Mouse (Mus musculus) frontal cortex, adult 2 months (tissue): ENCODE results near the gene Ubl3. TPM values are rescaled to one million over a fixed set of nuclear protein-coding genes. Genes with fewer than 3 reads are reported as not detected.

ENCODE experiments used
- DNase-seq, 2 experiments: peaks; one replicate each; pipeline ENCODE4 v3.0.0; 2022; ENCODE audit warnings: low spot score in 1 of 2; ENCODE audit errors: extremely low spot score in 1 of 2
- polyA plus RNA-seq: library from polyadenylated mRNA; depleted of rRNA; stranded (reverse); fragments of >200 nt; gene quantifications from 2 replicates; pipeline ENCODE4 v1.2.3, GENCODE M21; 2012; rRNA removed

Ubl3 gene
- 139 and 162 TPM in 2 replicates for polyA plus RNA-seq

DNA sequence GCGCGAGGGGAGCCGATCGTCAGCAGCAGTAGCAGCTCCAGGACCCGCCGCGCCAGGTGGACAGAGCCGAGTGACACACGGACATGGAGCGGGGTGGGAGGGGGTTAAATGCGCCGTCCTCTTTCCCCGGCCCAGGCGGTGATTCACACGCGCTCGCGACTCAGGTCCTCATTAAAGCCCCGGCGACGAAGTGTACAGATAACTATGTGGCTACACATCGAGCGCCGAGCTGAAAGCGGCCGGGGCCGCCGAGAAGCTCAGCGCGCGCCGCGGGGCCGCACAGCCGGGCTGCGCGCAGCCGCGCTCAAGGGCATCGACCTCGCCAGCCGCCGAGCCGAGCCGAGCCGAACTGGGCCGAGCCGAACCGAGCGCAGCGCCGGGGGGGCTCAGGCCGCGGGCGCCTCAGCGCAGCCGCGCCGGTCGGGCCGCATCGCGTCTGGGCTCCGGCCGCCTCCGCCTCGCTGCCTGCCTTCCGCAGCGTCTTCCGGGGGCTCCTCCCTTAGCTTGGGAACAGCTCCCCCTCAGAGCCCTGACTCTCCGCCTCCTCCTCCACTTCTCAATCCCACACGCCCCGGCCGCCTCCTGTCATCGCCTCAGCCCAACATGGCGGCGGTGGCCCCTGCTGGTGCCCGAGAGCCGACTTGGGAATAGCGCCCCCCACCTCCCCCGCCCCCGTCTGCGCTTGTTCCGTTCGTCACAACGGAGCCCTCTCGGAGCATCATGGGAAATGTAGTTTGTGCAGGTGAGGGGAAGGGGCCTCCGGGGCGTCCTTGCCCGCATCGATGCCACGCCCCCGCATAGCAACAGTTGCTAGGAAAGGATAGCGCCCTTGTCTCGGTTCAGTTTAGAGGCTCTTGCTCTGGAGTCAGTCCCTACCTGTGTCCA lies at the start of gene Ubl3:
Gene Ubl3 (minus strand): TSS at position 603 of the 885 bp plus-strand sequence.
- peak; percentile 85 to 91 for DNase-seq

DNA sequence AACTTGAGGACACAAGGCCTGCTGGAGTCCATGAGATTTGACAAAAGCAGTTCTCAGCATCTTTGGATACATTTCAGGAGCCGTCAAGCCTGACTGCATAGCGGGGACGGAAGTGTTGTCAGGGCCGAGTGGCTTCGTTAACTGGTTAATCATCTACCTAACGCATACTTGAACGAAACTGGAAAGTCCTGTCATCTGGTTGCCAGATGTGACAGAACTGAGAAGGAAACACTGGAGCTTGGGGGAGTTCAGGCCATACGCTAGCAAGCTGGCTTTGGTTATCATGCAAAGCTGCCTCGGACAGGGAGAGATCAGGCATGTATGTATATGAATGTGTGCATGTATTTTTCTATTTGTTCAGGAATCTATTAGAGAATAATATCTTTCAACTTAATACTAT lies 45.8 kb upstream of the Ubl3 start:
- DNase-seq, result no peak

DNA sequence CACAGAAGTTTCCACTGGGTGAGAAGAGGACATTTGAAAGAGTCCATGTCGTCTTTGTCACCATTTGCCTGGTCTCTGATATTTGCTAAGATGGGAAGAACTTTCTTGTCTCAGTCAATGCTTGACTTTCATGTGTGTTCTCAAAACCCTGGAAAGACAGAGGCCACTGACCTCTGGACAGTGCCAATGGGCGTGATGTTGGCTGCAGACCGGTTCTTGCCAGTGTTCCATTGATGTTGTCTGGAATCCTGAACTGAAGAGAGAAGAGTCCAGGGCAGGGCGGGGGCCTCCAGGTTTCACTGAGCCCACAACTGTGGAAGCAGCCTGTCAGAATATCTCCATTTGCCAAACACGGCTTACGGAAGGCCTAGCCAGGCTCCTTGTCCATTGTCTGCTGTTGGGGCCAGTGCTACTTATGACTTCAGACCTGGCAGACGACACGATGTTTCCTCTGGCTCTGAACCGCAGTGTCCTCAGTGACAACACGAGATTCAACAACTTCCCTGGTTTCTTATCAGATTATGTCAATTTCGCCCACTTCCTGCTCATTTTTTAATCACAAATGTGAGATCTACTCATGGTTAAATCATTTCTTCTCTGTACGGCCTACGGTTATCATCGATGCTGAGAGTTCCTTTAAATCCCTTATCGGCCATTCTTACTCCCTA lies 43.6 kb upstream of the Ubl3 start:
- DNase-seq, result no peak

DNA sequence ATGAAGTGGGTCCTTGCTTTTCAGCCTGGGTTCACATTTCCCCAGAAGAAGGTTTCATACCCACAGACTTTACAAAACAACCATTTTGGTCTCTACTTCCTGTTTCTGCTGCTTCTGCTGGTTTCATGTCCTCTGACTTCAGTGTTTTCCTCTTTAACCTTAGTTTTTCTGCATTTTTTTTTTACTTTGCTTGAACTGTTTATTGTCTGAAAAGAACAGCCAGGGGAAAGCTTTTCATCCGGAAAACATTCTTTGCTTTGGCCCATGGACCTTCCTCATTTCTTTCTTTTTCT lies 42.8 kb upstream of the Ubl3 start:
- no peak for DNase-seq

DNA sequence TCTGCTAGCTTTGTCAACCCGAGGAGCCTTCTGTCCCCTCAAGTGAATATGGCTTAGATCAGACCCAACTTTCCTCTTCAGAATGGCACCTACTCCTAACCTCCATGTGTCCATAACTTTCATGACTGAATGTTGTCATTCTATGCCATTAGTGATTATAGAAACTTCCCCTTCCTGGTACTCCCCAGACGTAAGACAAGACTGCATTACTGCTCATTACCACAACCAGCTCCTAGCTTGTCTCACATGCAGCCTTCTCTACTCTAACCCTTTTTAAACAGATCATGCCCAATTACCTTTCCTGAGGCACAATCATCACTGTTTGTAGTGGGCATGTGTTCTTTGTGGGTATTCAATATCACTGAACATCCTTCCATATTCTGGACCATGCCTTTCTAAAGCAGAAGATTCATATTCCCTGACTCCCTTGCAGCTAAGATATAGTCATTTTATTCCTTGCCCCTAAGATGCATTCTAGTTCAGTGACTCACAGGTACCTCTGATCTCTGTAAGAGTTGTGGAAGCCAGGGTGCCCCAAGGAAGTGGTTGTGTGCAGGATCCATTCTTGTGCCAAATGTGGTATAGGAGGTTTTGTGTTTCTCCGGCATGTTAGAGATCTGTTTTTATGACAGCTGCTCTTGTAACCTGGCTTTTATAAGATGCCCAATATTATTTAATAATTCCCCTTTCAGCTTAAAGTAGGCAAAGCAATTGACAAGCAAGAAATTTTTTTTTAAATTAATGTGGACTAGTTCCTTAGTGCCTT lies 42.3 kb upstream of the Ubl3 start:
- DNase-seq, result no peak

DNA sequence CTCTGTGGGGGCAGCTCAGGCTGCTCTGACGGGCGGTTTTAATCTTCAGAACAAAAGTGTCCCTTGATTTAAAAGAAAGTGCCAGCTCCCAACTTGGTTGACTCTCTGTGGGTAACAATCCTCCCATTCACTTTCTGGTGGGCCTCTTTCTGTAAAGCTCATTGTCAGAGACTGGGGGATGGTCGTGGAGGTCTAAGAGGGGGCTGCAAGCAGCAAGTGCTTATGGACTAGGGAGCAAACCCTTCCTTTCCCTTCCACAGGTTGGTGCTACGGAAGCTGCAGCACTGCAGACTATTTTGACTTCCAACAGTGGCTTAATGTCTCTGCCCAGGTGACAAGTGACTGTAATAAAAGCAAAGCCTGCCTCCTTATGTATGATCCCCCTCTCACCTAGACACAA lies 41.0 kb upstream of the Ubl3 start:
- no peak for DNase-seq

DNA sequence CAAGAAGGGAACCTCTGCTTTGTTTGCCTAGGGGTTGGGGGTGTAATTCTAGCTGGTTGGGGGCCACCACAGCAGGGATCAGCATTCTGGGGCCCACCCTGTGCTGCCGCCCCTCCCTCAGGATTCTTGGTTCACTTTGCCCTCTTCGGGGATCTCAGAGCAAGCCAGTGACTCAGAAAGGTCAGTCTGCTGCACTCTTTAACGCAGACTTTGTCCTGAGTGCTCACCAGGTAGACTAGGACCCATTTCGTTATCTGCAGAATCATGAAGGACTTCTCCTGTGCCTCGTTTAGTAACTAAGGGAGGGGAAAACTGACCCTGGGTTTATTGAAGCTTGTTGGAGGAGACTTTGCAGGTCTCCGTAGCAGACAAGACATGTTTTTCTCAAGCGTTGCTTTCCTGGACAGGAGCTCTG lies 38.9 kb upstream of the Ubl3 start:
- DNase-seq, result no peak

DNA sequence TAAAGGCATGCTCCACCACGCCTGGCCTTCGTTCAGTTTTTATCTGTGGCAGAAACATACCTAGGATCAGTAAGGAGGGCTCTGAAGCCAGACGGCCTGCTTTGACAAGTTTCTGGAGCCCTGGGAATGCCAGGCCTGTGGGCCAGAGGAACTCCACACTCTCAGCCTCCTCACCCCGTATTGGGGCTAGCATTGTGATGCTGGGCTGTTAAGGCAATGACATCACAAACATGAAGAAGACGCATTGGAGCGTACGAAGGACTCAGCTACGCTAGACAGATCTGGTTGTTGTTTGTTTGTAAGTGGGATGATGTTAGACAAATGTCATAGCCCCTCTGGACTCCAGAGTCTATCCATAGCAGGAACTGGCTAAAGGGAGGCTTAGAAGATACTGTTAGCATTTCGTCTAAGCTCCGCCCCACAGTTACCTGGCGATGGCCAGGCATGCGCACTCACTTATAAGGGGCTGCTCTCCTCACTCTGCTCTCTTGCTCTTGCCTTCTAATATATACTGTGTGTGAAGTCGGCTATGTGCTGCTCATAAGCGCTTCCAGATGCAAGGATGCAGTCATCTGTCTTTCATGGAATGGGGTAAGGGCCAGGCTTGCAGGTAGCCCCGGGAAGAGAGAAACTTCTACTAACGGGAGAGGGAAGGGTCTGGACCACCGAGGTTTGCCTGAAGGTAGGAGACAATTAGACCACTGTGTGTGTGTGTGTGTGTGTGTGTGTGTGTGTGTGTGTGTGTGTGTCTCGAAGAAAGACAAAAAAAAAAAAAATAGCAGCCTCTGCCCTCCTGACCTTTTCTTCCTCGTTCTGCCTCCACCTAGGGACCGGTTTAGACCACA lies 38.2 kb upstream of the Ubl3 start:
- DNase-seq, result no peak

DNA sequence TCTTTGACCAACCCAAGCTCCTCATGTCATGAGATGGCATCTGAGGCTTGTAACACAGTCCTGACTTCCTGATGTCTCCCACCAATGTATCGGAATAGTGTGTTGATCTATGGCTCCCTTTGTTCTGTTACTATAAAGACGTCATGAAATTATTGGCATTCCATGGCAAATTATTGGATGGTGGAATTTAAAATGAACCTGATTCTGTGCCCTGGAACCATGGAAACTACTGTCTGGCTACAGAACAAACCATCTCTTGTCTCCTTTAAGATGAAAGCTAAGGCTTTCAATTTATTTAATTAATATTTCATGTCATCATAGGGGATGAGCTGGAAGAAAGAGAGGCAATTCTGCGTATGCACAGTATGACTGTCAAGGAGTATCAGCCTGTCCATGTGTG lies 36.4 kb upstream of the Ubl3 start:
- DNase-seq, result no peak

DNA sequence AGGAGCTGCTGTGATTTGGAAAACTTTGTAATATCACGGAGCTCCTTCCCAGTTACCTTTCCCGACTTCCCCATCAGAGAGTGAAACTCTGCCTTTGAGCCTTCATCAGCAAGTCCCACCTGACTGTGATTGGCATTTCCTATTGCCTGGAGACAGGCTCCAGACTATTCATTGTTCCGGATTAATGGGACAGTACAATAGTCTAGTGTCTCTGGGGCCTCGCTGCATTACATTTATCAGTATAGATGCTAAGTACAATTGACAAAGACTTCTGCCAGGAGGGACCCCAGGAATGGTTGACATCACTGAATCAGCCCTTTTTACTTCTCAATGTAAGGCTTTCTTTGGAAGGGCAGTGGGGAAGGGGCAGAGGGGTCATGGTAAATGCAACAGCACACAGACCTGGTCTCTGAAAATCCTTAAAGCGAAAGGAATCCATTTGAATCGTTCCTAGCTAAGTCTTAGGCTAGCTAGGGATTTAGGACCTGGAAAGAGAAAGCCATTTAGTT lies 35.6 kb upstream of the Ubl3 start:
- DNase-seq, result no peak

DNA sequence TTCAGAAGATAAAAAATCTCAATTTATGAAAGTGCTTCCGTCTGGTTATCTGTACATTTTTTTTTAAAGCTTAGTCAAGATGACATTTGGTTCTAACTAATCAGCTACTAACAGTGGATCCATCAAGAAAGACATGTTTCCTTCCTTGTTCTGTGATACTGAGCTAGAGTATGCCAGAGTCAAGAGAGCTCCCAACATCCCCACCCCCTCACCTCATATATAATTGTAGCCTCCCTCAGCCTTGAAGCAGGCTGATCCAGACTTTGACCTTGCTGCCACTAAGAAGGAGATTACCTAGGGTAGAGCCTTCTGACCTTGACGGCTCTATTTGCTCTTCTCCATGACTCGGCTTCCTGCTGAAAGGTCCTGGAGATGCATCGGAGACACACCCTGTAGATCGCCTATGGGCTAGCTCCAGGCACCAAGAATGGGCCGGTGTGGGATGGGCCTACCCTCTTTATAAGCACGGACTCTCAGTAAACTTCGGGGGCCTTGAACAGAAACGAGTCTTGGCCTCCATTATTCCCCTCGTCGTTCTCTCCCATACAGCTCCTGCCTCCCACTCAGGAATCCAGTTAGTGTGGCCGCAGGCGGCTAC lies 27.9 kb upstream of the Ubl3 start:
- DNase-seq, result no peak

DNA sequence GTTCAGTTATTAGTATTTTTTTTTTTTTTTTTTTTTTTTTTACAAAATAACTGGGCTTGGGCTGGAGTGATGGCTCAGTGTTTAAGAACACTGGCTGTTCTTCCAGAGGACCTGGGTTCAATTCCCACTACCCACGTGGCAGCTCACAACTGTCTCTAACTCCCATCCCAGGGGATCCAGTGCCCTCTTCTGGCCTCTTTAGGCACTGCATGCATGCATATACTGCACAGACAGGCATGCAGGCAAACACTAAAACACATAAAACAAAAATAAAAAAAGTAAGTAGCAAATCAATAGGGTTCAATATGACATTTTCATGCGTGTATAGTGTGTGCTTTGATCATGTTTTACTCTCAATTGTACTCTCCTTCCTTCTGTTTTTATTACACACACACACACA lies 26.6 kb upstream of the Ubl3 start:
- no peak for DNase-seq

DNA sequence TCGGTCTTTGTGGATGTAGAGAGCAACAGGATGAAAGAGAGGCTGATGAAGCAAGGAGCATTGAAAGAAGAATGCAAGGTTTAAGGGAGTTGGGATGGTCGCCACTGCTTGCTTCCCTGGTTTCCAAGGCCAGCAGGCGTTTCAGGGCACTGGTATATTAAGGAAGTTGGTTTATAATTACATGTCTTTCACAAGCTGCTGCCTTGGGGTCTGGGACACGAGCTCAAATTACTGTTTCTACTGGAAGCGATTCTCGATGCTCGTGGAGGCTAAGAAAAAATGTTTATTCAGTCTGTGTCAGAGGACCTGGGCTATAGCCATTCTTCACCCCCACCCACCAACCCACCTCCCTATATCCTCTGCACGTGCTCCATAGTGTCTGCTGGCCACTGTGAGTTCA lies 25.8 kb upstream of the Ubl3 start:
- no peak for DNase-seq

DNA sequence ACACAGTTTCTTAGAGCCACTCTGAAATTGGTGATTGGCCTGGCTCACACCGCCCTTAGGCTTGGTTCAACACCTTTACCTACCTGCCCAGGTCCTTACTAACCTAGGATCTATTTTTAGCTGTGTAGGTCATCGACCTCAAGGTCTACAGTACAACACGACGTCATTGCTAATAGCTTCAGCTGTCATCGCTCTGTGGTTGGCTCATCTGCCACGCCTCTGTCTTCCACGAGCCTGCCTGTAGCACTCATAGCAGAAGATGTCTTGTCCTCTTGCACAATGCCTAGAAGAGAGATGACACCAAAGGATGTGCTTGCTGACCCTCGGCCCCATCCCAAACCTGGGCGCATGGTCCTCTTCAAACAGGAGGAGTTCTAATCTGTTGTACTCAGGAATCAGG lies 24.7 kb upstream of the Ubl3 start:
- no peak for DNase-seq

DNA sequence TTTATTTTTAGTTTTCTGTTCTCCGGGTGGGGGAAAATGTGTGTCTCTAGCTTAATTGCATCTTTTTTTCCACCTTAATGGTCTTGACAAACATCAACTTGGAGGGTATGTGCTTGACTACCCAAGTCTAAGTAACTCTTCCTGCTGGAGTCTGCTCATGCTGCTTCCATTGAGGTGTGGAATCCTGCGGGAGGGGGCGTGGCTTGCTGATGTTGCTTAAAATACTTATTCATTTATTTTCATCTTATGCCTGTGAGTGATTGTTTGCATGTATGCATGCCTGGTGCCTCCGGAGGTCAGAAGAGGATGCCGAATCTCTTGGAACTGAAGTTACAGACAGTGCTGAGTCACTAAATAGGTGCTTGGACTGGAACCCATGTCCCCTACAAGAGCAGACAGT lies 22.6 kb upstream of the Ubl3 start:
- no peak for DNase-seq

DNA sequence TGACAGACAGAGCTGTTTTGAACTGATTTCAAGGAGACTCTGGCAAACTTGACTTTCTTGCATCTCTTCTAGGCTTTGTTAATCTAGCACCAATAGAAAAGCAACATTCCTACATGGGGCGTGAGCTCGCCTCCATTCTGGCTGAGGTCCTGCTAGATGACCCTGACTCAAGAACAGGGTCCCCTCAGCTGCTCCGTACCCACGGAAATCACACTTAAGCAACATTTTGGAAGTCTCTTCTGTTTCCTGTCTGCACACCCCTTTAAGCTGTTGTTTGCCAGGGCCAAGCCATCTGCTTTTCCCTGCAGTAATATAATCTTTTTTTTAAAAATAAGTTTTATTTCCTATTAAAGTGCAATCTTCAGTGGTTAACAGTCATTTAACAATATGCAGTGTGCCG lies 20.1 kb upstream of the Ubl3 start:
- no peak for DNase-seq

DNA sequence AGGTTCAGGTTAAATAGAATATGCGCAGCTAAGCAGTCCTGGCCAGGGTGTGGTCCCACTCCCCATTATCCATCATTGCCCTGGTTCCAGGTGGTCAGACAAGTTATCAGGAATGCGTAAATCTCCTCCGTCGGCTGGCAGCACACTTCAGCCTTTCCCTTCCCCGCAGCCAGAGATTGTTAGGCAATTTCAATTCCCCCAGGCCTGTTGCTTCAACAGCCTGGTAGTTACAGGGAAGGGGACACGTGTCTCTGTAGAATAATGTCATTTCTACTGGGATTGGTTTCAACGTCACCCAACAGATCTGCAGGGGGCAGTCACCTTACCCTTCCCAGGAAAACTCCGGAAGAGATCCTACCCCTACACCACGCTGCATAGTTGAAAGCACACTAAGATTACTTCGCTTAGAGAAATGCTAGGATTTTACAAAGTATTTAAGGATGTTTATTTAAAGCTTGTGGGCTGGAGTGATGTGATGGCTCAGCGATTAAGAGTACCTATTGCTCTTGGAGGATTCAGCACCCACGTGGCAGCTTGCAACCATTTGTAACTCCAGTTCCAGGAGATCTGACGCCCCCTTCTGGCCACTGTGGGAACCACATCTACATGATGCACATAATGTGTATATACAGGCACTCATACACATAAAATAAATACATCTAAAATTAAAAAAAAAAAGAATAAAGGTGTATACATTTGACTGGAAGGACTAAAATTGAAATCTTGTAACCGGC lies 18.1 kb upstream of the Ubl3 start:
- no peak for DNase-seq

DNA sequence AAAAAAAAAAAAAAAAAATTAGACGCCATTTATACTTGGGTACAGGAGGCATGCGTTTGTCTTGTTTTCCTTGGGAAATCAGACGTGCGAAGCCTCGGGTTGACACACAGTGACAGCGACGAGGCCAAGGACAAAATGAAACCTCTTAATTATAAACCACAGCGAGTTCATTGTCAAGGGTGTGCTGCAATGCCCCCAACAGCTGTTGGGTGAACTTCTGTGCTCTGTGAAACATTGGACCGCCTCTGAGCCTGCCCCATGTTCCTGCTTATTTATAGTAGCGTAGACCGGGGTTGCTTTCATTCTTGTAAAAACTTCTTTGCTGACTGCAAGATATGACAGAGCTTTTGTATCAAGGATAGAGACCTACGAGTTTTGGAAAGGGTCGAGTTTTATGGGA lies 16.9 kb upstream of the Ubl3 start:
- no peak for DNase-seq

DNA sequence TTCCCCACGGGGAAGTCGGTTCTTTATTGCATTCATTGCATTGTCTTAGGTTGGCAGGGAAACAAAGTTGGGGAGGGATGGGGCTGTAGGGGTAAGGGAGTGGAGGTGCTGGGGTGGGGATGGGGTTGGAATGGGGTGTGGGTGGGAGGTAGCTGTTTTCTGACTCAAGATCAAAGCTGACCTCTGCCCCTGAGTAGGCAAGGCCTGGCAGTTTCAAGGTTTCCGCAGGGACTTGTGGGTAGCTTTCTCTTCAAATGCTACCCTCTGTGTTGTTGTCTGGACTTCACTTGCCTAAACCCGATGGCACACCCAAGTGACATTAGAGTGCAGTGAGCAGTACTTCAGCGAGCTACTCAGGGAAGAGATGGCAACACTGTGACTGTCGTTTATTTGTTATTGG lies 13.0 kb upstream of the Ubl3 start:
- DNase-seq, result no peak
